Mouse (Mus musculus) 3134 (cell line): ENCODE data around the gene Paxx.
A peak's percentile ranks its signal among the peaks of the same experiment; 100 is the strongest.

Experiments used
- DNase-seq: peaks from one replicate; pipeline ENCODE4 v3.0.0-alpha.2; 2011; ENCODE audit warnings: low spot score; ENCODE audit not compliant: insufficient read length; ENCODE audit errors: extremely low read depth

Gene Paxx

DNA sequence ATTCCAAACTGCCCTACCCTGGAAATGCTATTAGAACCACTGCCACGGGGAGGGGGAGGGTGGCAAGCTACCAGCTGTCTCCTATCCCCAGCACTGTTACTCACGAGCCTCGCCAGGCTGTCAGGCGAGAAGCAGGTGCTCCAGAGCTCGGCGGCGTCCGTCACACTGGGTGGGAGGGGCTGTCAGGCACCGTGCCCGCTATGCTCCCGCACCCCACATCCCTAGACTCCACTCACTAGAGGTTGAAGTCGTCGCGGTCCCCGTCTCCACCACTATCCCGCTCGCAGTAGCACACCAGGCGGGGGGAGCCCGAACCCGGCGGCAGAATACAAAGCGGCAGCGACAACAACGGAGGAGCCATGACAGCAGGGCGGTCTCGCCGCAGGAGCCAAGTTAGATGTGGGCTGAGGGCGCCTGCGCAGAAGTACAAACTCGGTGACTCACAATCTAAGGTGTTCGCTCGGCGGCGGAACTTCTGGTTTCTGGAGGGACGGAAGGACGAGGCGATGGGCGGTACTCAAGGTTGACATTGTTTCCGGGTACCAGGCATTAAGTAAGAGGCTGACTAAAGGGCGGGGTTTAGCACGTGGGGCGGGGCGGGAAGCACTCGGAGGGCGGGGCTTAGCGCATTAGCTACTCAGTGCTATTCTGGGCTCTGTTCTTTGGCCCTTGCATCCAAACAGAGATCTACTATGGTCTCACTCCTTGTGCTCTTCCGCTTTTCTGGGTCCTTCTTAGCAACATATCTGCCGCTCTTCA is at the start of gene Paxx:
Gene Paxx (minus strand): TSS at position 544 of the 759 bp plus-strand sequence.
- DNase-seq = peak; percentile 94

DNA sequence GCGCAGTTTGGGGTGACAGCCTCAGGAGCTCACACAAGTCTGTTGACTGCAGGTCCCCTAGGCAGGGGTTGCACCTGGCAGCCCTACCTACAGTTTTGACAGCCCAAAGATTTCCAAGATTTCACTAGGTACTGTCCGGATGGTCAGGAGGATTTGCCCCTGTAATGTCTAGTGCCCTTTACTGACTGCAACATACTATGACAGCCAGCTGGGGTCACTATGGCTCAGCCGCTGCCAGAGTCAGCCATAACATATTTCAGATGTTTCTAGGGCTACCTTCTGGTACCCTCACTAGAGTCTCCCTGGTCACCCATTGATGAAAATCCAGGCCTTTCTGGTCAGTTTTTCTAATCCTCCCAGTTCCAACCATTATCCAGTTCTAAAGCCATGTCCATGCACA is 49.0 kb upstream of the Paxx start:
- no peak for DNase-seq

DNA sequence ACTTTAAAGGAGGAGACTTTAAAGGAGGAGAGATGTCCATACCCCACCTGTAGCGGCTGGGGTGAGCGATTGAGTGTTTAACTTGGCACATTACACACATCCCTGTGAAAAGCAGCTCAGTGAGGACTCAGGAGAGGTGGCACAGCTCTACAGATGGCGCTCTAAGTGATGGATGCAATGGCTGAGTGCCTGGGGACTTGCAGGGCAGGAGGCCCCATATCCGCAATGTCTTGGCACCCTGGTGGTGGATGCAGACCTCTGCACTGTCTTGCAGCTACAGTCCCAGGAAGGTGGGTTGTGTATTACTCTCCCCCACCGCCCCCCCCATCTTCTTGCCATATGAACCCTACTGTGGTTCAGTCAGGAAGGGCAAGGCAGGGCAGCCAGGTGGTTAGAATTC is 46.1 kb upstream of the Paxx start:
- DNase-seq = no peak

DNA sequence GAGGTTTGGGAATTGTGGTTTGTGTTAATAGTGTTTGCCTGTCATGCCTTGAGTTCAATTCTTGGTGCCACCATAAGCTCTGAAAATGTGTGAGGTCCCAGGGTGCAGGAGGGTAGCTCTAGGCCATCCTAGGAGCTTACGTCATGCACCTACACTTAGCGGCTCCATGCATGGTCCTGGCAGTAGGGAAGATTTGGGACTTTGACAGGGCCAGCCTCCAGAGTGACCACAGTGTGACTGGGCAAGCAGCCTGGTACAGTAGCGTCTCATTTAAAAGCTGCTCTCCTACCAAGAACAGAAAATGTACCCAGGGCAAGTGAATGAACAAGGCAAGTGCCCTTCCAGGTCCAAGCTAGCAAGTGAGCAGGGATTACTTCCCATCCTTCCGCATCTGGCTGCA is 45.0 kb upstream of the Paxx start:
- DNase-seq = no peak

DNA sequence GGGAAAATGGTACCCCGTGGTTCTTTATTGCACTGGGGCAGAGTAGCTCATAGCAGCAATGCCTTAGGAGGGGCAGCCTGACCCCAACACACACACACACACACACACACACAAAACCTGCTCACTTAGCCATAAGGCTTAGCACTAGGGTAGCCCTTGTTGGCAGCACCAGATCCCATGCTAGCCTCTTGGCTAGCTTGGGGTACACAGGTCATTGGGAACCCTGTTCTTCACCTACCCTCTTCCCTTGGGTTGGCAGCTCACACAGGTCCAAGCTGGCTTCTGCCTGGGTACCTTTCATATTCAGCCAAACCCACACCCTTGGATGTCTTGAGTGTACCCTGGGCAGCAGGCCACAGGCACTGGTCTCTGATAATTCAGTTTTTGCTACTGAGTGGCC is 44.1 kb upstream of the Paxx start:
- DNase-seq = no peak

DNA sequence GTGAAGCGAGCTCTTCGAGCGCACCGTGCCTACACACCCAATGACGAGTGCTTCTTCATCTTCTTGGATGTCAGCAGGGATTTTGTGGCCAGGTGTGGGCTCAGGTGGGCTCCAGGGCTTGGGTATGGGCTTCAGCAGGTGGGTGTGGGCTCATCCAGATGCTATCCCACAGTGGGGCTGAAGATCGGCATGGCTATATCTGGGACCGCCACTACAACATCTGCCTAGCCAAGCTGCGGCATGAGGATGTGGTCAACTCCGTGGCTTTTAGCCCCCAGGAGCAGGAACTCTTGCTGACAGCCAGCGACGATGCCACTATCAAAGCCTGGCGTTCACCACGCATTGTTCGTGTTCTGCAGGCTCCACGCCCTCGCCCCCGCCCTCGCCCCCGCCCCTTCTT is 43.6 kb upstream of the Paxx start:
- no peak for DNase-seq

DNA sequence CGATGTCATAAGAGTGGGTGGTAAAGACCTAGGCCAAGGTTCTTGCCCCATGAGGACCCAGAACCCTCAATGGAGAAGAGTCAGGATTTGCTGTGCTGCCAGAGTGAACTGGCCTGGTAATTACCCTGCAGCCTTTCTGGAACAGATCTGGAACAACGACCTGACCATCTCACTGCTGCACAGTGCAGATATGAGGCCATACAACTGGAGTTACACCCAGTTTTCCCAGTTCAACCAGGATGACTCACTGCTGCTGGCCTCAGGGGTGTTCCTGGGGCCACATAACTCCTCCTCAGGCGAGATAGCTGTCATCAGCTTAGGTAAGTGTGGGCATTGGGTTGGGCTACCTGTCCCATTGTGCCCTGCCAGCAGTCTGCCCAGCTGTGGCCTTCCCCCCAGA is 41.8 kb upstream of the Paxx start:
- no peak for DNase-seq

DNA sequence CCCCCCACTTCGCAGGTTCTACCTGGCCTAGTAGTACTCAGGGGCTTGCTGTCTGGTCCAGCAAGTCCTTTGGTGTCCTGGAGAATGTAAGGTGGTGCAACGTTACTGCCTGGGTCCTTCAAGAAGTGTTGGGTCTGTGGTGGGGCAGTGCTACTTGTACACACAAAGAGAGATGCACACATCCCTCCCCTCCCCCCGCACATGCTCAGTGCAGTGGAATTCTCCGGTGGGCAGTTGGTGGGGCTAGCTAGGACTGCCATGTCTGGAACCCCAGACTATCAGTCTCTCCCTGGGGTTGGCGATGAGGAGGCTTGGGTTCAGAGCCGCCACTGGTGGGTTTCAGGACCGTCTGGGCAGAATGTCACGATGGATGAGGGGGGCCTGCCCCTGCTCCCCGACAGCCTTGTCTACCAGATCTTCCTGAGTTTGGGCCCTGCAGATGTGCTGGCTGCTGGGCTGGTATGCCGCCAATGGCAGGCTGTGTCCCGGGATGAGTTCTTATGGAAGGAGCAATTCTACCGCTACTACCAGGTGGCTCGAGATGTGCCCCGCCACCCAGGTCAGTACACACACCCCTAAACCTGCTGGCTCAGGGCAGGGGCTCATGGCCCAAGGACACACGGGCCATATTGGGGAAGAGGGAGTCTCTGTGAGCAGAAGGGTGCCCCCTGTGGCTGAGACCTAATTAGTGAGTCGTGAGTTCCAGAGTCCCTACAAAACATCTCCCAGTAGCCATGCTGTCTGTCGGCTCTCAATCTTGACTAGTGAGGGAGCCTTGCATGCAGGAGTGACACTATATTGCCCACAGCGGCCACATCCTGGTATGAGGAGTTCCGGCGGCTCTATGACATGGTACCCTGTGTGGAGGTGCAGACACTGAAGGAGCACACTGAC is 40.9 kb upstream of the Paxx start, which contains the start of gene C8g:
Gene C8g (minus strand): TSS at position 127 of the 894 bp plus-strand sequence.
- no peak for DNase-seq

DNA sequence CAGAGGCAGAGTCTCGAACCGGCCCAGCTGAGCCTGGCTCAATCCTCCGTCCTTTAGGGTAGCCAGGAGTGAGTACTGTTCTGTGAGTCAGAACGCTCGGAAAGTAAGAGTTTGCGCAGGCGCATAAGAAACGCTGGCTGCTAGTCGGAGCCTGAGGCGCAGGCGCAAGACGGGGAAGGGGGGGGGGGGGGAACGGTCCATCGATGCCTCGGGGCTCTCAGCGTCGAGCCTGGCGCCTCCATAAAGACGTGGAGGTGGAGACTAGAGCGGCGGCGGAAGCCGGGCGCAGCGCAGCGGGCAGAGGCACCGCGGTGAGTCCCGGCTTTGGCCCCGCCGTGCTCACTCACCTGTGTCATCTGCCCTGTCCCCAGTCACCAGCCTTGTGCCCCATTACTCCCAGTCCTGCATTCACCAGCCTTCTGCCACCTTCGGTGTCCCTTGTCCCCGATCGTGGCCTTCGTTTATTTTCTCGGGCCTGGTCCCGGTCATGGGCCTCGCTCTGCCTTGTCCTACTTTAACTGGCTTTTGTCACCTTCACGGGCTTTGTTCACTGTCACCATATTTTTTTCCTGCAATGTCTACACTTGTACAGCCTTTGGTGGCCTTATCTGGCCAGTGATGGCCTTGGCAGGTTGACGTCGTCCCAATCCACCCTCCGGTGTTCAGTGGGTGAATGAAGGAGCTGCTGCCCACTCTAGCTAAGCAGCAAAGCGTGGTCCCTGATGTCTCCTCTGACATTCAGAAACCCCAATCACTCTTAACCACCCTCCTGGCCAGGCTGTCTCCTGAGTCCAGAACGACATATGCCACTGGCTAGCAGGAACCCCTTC is 39.9 kb upstream of the Paxx start, which contains the start of gene Fbxw5:
Gene Fbxw5 (plus strand): TSS at position 175 of the 830 bp plus-strand sequence.
- peak; percentile 93 for DNase-seq

DNA sequence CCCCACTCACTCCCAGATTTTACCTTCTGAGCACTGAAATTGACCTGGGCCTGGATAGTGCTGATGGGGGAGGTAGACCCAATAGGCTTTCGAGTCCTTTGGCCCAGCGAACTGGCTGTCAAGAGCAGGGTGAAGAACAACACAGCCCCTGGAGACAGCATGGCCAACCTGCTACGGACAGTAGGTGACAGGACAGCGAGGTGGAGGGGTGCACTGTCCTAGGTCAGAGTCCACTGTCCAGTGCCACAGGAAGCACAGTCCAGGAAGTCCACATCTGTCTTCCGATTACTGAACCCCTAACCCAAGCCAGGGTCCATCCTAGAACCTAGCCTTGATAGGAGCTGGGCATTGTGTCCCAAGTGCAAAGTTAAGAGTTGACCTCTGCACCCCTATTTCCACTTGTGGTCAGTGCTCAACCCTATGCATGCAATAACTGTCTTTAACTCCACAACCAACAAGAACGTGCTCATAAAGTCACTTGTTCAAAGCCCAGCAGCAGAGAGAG is 39.2 kb upstream of the Paxx start:
- no peak for DNase-seq

DNA sequence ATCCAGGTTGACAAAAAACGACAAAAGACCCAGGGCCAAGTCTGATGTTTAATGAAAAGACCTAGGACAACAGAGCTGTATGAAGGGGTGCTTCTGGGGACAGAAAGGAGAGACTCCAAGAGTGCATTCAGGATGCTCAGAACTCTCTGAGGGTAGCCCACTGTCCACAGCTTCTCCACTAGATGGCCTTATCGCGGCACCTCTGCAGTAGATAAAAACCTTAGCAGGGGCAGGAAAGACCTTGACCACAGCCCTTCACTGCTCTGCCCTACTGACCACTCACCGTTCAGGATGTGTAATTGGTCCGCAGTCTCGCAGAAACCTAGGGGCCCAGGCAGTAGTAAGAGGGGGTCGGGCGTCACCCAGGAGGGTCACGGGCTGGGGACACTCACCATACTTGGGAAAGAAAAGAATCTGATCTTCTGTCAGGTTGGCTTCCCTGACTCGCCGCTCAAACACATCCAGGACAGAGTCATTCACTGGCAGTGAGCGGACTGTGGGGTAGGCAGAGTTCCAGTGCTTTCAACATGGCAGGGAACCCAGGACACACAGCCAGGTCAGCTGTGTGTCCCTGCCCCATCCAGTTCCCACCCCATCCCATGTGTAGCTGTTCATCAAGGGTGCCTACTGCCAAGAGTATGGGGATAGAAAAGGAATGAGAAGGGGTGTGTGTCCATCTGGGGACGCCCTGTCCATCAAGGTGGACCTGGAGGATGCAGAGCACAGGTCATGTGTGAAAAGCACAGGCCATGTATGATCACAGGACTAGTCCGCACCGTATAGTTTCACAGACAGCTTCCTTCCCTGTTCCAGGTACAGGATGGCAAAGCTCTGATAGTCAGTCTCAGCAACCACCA is 38.0 kb upstream of the Paxx start:
- DNase-seq = no peak

DNA sequence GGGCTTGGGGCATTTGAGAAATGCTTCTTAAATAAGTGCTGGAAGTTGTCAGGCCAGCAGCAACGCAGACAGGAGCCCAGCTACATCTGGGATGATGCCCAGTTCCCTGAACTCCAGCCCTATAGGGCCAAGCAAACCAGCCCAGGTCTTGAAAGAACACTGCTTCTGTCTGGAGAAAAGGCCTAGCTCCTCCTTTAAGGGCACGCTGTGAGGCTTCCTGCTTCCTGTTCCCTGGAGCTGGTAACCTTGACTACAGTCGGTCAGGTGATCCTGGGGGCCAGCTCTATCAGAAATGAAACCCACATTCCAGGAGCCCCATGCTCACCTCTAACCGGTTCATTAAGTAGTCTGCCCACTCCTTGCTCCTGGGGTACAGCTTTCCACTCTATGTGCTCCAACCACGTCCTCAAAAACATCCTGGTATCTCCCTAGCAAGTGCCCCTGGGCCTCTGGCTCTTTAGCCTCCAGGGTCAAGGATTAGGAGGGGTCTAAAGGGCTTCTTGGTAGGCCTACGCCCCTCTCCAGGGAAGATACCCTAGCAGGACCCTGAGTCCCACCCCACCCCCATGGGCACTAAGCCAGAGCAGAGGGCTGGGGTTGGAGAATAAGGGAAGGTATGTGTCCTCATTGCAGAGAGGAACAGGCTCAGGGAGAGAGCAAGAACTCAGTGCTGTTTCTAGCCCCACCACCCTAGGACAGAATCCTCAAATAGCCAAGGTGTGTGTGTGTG is 37.1 kb upstream of the Paxx start:
- no peak for DNase-seq

DNA sequence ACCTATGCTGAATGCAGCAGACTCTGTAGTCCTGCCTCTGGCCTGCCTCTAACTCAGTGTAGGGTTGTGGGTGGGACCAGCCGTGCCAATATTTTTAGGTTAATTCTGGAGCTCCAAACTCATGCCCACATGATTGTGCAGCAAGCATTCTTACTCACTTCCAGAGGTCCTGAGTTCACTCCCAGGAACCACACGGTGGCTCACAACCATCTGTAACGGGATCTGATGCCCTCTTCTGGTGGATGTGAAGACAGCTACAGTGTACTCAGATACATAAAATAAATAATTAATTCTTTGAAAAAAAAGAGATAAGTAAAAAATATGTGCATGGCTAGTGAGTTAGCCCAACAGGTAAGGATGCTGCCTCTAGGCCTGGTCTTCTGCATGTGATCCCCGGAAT is 35.6 kb upstream of the Paxx start:
- peak; percentile 67 for DNase-seq

DNA sequence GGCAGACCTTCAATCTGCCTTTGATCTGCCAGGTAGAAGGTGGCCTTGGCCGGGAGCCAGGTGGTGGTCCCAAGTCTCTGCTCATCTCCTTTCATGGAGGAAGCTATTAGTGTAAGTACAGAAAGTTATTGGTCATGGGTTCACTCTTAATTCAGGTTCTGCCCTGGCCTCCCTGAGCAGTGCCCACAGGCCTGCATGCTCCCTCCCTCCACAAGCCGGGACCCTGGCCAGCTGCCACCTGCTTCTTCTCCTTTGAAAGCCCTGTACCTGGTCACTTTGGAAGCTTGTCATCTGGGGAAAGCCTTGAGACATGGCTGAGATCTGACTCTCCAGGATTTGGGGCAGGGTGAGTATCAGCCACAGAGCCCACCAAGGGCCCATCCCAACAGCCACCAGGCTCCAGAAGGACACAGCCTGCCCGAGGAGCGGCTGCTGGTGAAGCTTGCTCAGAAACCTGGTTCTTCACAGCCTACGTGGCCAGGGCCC is 32.6 kb upstream of the Paxx start, which contains the start of gene Lcn12:
Gene Lcn12 (minus strand): TSS at position 436 of the 486 bp plus-strand sequence.
- no peak for DNase-seq

DNA sequence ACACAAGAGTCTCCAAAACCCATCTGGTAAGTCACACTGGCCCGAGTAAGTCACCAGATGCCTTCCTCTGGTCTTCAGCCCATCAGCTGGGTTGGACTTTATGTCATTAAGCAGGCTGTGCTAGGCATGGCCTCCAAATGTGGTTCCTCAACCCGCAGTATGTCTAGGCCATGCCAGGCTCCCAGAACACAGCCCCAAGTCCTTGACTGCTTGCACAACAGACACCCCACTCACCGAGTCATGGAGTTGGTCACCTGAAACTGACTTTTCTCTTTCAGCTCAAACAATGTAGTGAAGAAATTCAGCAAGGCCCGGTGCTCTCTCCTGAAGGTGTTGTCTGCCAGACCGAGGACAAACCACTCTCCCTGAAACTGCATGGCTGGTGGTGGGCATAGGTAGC is 32.1 kb upstream of the Paxx start:
- no peak for DNase-seq

DNA sequence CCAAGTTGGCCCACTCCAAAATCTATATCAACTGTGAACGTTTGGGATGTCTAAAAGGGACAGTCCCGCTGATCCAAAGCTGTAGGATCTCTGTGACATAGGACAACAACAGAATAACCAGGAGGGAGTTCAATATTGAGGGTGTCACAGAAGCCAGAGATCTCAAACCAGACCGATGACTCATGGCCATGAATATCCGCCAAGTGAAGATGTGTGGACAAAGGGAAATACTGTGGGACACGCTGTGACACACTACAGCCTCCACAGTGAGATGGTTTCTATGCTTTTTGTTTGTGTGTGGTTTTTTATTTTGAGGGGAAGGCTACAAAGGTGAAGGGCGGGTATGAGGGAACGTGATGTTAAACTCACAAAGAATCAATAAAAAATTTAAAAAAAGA is 27.8 kb upstream of the Paxx start:
- DNase-seq = no peak

DNA sequence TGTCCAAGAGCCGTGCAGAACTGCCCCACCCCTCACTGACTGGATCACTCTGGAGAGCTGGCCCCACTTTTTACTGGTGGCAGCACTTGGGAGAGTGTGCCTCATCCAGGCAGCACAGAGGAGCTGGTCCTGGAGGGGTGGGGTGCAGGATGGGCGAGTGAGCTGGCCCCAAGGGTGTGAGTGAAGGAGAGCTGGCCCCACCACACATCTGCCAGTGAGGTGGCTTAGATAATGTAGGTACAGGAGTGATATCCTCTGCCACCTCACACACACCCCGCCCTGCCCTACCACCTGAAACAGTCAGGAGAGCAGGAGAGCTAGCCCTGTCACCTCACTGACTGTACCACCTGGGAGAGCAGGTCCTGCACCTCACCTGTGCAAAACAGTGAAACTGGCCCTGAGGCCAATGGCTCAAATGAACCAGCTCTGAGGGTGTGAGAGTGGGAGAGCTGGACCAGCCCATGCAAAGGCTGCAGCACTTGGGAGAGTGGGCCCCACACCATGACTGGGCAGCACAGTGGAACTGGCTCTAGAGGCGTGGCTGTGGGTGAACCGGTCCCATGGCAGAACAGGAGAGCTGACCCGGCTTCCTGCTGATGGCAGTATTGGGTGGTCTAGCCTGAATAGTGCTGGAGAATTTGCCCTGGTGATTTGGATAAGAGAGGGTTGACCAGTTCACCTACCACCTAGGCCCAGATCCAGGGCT is 27.2 kb upstream of the Paxx start:
- no peak for DNase-seq

DNA sequence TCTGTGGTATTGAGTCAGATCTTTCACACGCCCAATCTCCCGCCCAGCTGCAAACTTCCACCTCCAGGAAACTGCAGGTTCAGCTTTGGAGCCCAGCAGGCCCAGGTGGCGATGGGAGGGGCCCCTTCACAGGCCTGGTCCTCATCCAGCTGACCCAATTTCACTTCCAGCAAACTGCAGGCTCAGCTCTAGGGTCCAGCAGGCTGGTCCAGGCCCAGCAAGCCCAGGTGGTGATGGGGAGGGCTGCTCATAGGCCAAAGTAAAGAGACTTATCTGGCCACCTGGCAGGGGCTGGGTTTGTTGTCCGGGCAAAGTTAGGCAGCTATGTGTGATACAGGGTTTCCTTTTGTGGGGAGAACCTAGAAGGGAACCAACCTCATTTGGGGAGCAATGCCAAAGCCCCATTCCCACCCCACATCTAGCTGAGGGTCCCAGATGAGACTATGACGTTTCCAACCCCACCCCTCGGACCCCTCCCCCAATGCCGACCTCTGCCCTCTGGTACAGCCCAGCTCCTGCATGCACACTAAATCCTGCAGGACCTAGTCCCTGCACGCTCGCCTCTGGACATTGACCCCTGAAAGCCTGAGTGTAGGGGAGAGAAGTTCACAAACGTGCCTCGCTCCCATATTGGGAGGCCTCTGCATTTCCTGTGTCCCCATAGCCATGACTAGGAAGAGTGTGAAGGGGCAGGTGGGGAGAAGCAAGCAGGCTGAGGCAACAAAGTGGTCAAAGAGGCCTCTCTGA is 24.2 kb upstream of the Paxx start:
- DNase-seq = no peak
